Comparison of ENCODE assay signal across 8 mouse cellular contexts in the genomic region with DNA sequence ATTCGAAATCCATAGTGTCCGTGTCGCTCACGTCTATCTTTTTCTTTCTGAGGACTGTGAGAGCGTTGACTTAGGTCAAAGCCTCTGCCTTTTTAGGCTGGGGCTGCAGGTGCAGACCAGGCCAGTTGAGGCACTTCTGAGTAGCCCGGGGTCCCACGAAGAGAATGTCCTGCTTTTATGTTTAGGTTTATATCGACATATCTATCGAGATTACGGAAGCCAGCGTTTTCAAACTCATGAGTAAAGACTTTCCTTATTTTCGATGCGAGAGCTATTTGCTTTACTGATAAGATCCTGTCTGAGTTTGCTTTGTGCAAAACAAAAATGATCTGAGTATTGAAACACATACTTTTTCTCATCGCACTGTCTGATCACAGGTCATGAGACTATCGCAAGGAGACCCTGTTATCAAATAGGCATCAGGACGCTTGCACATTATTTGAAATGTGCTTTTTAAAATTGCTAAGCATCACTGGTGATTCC. TPM values are rescaled to one million over a fixed set of nuclear protein-coding genes. Genes with fewer than 3 reads are reported as not detected.
DNase-seq lines count a peak whose midpoint lies in the region; ATAC-seq and TF ChIP-seq lines count a peak whose summit lies in the region.

No protein-coding gene starts in this region.

- H3K4me1 ChIP-seq in erythroblast, embryonic 14.5 days (ENCODE audit: control insufficient read depth): peaks cover 62% of the 10 kb centered on the region
- H3K4me1 ChIP-seq in ES-Bruce4 (ENCODE audit: control insufficient read depth, insufficient read depth, low read length): no peaks in the 10 kb centered on the region
- H3K4me1 ChIP-seq in forebrain, embryonic 15.5 days: peaks cover 18% of the 10 kb centered on the region
- peaks cover 36% of the 10 kb centered on the region for H3K4me1 ChIP-seq in liver, embryonic 16.5 days (ENCODE audit: control insufficient read depth, low read depth, low read length)
- no peaks in the 10 kb centered on the region for H3K4me1 ChIP-seq in stomach, postnatal 0 days (replicated peaks; ENCODE audit: control insufficient read depth, insufficient read depth)

- TF ChIP-seq EP300 in ES-Bruce4 (IDR thresholded peaks at IDR 0.05; ENCODE audit: insufficient read depth, low read depth, low read length): no peak
- TF ChIP-seq EP300 in stomach, postnatal 0 days (optimal IDR thresholded peaks at IDR 0.05): no peak

- H3K9ac ChIP-seq in ES-Bruce4 (ENCODE audit: low read depth, poor library complexity, severe bottlenecking): peak overlapping the region; percentile 90
- H3K9ac ChIP-seq in forebrain, embryonic 15.5 days (replicated peaks): no peak overlapping the region
- H3K9ac ChIP-seq in liver, embryonic 16.5 days (ENCODE audit: low read depth, low read length): peak overlapping the region; percentile 96
- no peak overlapping the region for H3K9ac ChIP-seq in stomach, postnatal 0 days (ENCODE audit: low read length)

- TF ChIP-seq CTCF in ES-Bruce4 (IDR thresholded peaks at IDR 0.05; ENCODE audit: low read depth, low read length): no peak
- no peak for TF ChIP-seq CTCF in stomach, postnatal 0 days (IDR thresholded peaks at IDR 0.05; ENCODE audit: low read depth)

- peaks cover 14% of the 10 kb centered on the region for H3K27me3 ChIP-seq in erythroblast, embryonic 14.5 days (ENCODE audit: control insufficient read depth)
- peaks cover 15% of the 10 kb centered on the region for H3K27me3 ChIP-seq in ES-Bruce4 (ENCODE audit: control insufficient read depth, insufficient read depth, low read length, poor library complexity, severe bottlenecking)
- H3K27me3 ChIP-seq in forebrain, embryonic 15.5 days: peaks cover 40% of the 10 kb centered on the region
- peaks cover 11% of the 10 kb centered on the region for H3K27me3 ChIP-seq in liver, embryonic 16.5 days (ENCODE audit: control insufficient read depth, insufficient read depth, low read depth, low read length)
- no peaks in the 10 kb centered on the region; the same call in 1 of the 2 replicates for H3K27me3 ChIP-seq in stomach, postnatal 0 days (ENCODE audit: control insufficient read depth, insufficient read depth, low read length)

- no peak overlapping the region for H3K27ac ChIP-seq in ES-Bruce4 (ENCODE audit: insufficient read depth, low read length)
- H3K27ac ChIP-seq in forebrain, embryonic 15.5 days (replicated peaks): no peak overlapping the region
- peak overlapping the region; percentile 87 for H3K27ac ChIP-seq in liver, embryonic 16.5 days (ENCODE audit: low read length)
- no peak overlapping the region for H3K27ac ChIP-seq in stomach, postnatal 0 days (replicated peaks)

- no peak for DNase-seq in stomach, postnatal 0 days (ENCODE audit: low spot score)
- DNase-seq in MN1 (ENCODE audit: low spot score): no peak
- DNase-seq in left cerebral cortex, postnatal 4 days: no peak

- intact Hi-C loops in left cerebral cortex, postnatal 4 days (cut with DNase I): no loop called here

- no peak for TF ChIP-seq POLR2A in ES-Bruce4 (IDR thresholded peaks at IDR 0.05; ENCODE audit: insufficient read depth, low read length)

- 9% methylated on average over 16 of the region's 16 CpGs for WGBS in forebrain, embryonic 15.5 days
- 2% methylated on average over 16 of the region's 16 CpGs for WGBS in liver, embryonic 16.5 days (ENCODE audit: insufficient replicate concordance)
- 9% methylated on average over 16 of the region's 16 CpGs for WGBS in stomach, postnatal 0 days

- no peaks in the 10 kb centered on the region for H3K9me3 ChIP-seq in erythroblast, embryonic 14.5 days (ENCODE audit: control insufficient read depth, low read length)
- no peaks in the 10 kb centered on the region; the same call in 1 of the 2 replicates for H3K9me3 ChIP-seq in ES-Bruce4 (replicated peaks; ENCODE audit: control insufficient read depth, insufficient read depth, low read length, poor library complexity, severe bottlenecking)
- H3K9me3 ChIP-seq in forebrain, embryonic 15.5 days: no peaks in the 10 kb centered on the region
- H3K9me3 ChIP-seq in liver, embryonic 16.5 days (replicated peaks; ENCODE audit: control insufficient read depth, low read length): no peaks in the 10 kb centered on the region
- H3K9me3 ChIP-seq in stomach, postnatal 0 days (ENCODE audit: control insufficient read depth, low read length): no peaks in the 10 kb centered on the region

- H3K4me3 ChIP-seq in erythroblast, embryonic 14.5 days (replicated peaks): peak overlapping the region; percentile 99
- H3K4me3 ChIP-seq in ES-Bruce4 (ENCODE audit: low read depth, low read length): peak overlapping the region; percentile 97
- peak overlapping the region; percentile 61 for H3K4me3 ChIP-seq in forebrain, embryonic 15.5 days
- peak overlapping the region; percentile 83 for H3K4me3 ChIP-seq in liver, embryonic 16.5 days (ENCODE audit: low read depth, low read length)
- H3K4me3 ChIP-seq in stomach, postnatal 0 days (ENCODE audit: low read depth, low read length): peak overlapping the region; percentile 65

- no peak for ATAC-seq in erythroblast, adult 5-6 weeks (replicated peaks; ENCODE audit: low FRiP score, poor library complexity, severe bottlenecking)
- no peak for ATAC-seq in forebrain, embryonic 15.5 days (replicated peaks)
- no peak for ATAC-seq in liver, embryonic 16.5 days (ENCODE audit: low read depth)
- no peak for ATAC-seq in stomach, postnatal 0 days (ENCODE audit: low FRiP score, low TSS enrichment)

- H3K4me2 ChIP-seq in forebrain, embryonic 15.5 days (replicated peaks): peak overlapping the region; percentile 99
- H3K4me2 ChIP-seq in liver, embryonic 16.5 days (ENCODE audit: low read depth, low read length): peak overlapping the region; percentile 95
- peak overlapping the region; percentile 96 for H3K4me2 ChIP-seq in stomach, postnatal 0 days (replicated peaks; ENCODE audit: low read depth)

- H3K36me3 ChIP-seq in erythroblast, embryonic 14.5 days (ENCODE audit: control insufficient read depth): peaks cover 10% of the 10 kb centered on the region
- H3K36me3 ChIP-seq in ES-Bruce4 (ENCODE audit: control insufficient read depth, insufficient read depth, low read length, poor library complexity, severe bottlenecking): no peaks in the 10 kb centered on the region
- no peaks in the 10 kb centered on the region for H3K36me3 ChIP-seq in forebrain, embryonic 15.5 days
- H3K36me3 ChIP-seq in liver, embryonic 16.5 days (ENCODE audit: control insufficient read depth, insufficient read depth): no peaks in the 10 kb centered on the region
- H3K36me3 ChIP-seq in stomach, postnatal 0 days (ENCODE audit: control insufficient read depth, insufficient read depth, low read length): no peaks in the 10 kb centered on the region

RNA-seq across cellular contexts. Expression of gene Ikzf1, which starts 1.8 kb away (rescaled TPM):
- polyA plus RNA-seq in erythroblast, embryonic 14.5 days (2012): 6.6 and 7.2 TPM in 2 replicates
- 61.1 and 70.4 TPM in 2 replicates for total RNA-seq in erythroblast, adult 5-6 weeks (2015; ENCODE audit: low replicate concordance)
- 27.2 and 32.0 TPM in 2 replicates for total RNA-seq in erythroblast, adult 5-6 weeks (2017; ENCODE audit: low replicate concordance)
- polyA plus RNA-seq in ES-Bruce4 (2011; ENCODE audit: insufficient read depth, insufficient read length, low read depth, missing spikeins): 0.53 and 0.67 TPM in 2 replicates
- 2.4 and 2.8 TPM in 2 replicates for polyA plus RNA-seq in forebrain, embryonic 15.5 days (2015; fragmentation: Nextera tagmentation; extraction: Ambion mirVana)
- 32.8 and 35.1 TPM in 2 replicates for polyA plus RNA-seq in liver, embryonic 16.5 days (2015; fragmentation: Nextera tagmentation; extraction: Ambion mirVana)
- polyA plus RNA-seq in stomach, postnatal 0 days (2015; fragmentation: Nextera tagmentation; extraction: Ambion mirVana): 0.39 and 0.62 TPM in 2 replicates
- 1 to 10 TPM; 2.3 to 2.5 TPM for total RNA-seq in left cerebral cortex, postnatal 4 days (2021)

RNA-seq across cellular contexts. Expression of gene 4930512M02Rik, which starts 59.0 kb away (rescaled TPM):
- polyA plus RNA-seq in erythroblast, embryonic 14.5 days (2012): not detected in 2 replicates
- total RNA-seq in erythroblast, adult 5-6 weeks (2015; ENCODE audit: low replicate concordance): not detected in 2 replicates
- not detected in 2 replicates for total RNA-seq in erythroblast, adult 5-6 weeks (2017; ENCODE audit: low replicate concordance)
- not detected in 2 replicates for polyA plus RNA-seq in ES-Bruce4 (2011; ENCODE audit: insufficient read depth, insufficient read length, low read depth, missing spikeins)
- not detected in 2 replicates for polyA plus RNA-seq in forebrain, embryonic 15.5 days (2015; fragmentation: Nextera tagmentation; extraction: Ambion mirVana)
- not detected in 2 replicates for polyA plus RNA-seq in liver, embryonic 16.5 days (2015; fragmentation: Nextera tagmentation; extraction: Ambion mirVana)
- polyA plus RNA-seq in stomach, postnatal 0 days (2015; fragmentation: Nextera tagmentation; extraction: Ambion mirVana): not detected in 2 replicates
- total RNA-seq in left cerebral cortex, postnatal 4 days (2021): not detected

Comparison
In these comparisons a context has a peak if more than half of its experiments do, and no peak if none do; other contexts are left out.
1. H3K9ac ChIP-seq: peak in ES-Bruce4 (single experiment) and liver, embryonic 16.5 days (single experiment); none in forebrain, embryonic 15.5 days (single experiment) and stomach, postnatal 0 days (single experiment).
2. Peak in every context shown above with its lines, with median percentiles within 50 percentile points of each other: H3K4me3 ChIP-seq and H3K4me2 ChIP-seq.